Mouse (Mus musculus): ENCODE measurements around the gene Slc30a2. TPM values are rescaled to one million over a fixed set of nuclear protein-coding genes. Genes with fewer than 3 reads are reported as not detected.
"Not testable (repeated sequence)": the region's sequence is repeated elsewhere in the genome, so short reads cannot be mapped to it uniquely, and the experiment has no call there.

Gene Slc30a2
- total RNA-seq (2022), result under 1 TPM in 1 of 4 experiments, not detected in 3; 0.49 TPM

GRCm38 (mm10) chr4:134343071-134344031 is at the start of gene Slc30a2:
Gene Slc30a2 (plus strand): TSS chr4:134343181.
- DNase-seq (ENCODE audit: low spot score in 2 of 2), result no peak

- no peak for DNase-seq (ENCODE audit: low spot score in 2 of 2)
Measured at GRCm38 (mm10) chr4:134293692-134294163, 49.3 kb upstream of the Slc30a2 start.

GRCm38 (mm10) chr4:134296096-134296495 is 46.9 kb upstream of the Slc30a2 start:
- DNase-seq (ENCODE audit: low spot score in 2 of 2), result not testable (repeated sequence)

- DNase-seq (ENCODE audit: low spot score in 2 of 2), result no peak
Measured at GRCm38 (mm10) chr4:134296523-134296922, 46.5 kb upstream of the Slc30a2 start.

- no peak for DNase-seq (ENCODE audit: low spot score in 2 of 2)
Measured at GRCm38 (mm10) chr4:134297369-134297768, 45.6 kb upstream of the Slc30a2 start.

- DNase-seq (ENCODE audit: low spot score in 2 of 2), result no peak
Measured at GRCm38 (mm10) chr4:134298626-134299497, 44.1 kb upstream of the Slc30a2 start.

- no peak for DNase-seq (ENCODE audit: low spot score in 2 of 2)
Measured at GRCm38 (mm10) chr4:134299498-134299810, 43.5 kb upstream of the Slc30a2 start.

GRCm38 (mm10) chr4:134300316-134300715 is 42.7 kb upstream of the Slc30a2 start:
- no peak for DNase-seq (ENCODE audit: low spot score in 2 of 2)

GRCm38 (mm10) chr4:134302084-134302483 is 40.9 kb upstream of the Slc30a2 start:
- no peak for DNase-seq (ENCODE audit: low spot score in 2 of 2)

GRCm38 (mm10) chr4:134306963-134307362 is 36.0 kb upstream of the Slc30a2 start:
- no peak for DNase-seq (ENCODE audit: low spot score in 2 of 2)

GRCm38 (mm10) chr4:134307367-134308072 is 35.5 kb upstream of the Slc30a2 start:
- DNase-seq (ENCODE audit: low spot score in 2 of 2), result peak in 1 of 2 experiments; percentile 37

- DNase-seq (ENCODE audit: low spot score in 2 of 2), result no peak
Measured at GRCm38 (mm10) chr4:134310106-134310505, 32.9 kb upstream of the Slc30a2 start.

- no peak for DNase-seq (ENCODE audit: low spot score in 2 of 2)
Measured at GRCm38 (mm10) chr4:134310656-134311055, 32.3 kb upstream of the Slc30a2 start.

- no peak for DNase-seq (ENCODE audit: low spot score in 2 of 2)
Measured at GRCm38 (mm10) chr4:134311784-134312183, 31.2 kb upstream of the Slc30a2 start.

- DNase-seq (ENCODE audit: low spot score in 2 of 2), result no peak
Measured at GRCm38 (mm10) chr4:134312341-134312740, 30.6 kb upstream of the Slc30a2 start.

GRCm38 (mm10) chr4:134312901-134313300 is 30.1 kb upstream of the Slc30a2 start:
- DNase-seq (ENCODE audit: low spot score in 2 of 2), result no peak

GRCm38 (mm10) chr4:134314081-134314655 is 28.8 kb upstream of the Slc30a2 start:
- no peak for DNase-seq (ENCODE audit: low spot score in 2 of 2)

- no peak for DNase-seq (ENCODE audit: low spot score in 2 of 2)
Measured at GRCm38 (mm10) chr4:134314876-134315275, 28.1 kb upstream of the Slc30a2 start, which contains the start of gene Trim63. Gene Trim63 (plus strand): TSS chr4:134315120.

GRCm38 (mm10) chr4:134315470-134315869 is 27.5 kb upstream of the Slc30a2 start:
- DNase-seq (ENCODE audit: low spot score in 2 of 2), result no peak

- no peak for DNase-seq (ENCODE audit: low spot score in 2 of 2)
Measured at GRCm38 (mm10) chr4:134316390-134316789, 26.6 kb upstream of the Slc30a2 start.

- no peak for DNase-seq (ENCODE audit: low spot score in 2 of 2)
Measured at GRCm38 (mm10) chr4:134319074-134319473, 23.9 kb upstream of the Slc30a2 start.

Measured in layer of hippocampus, adult 8-10 months (tissue).